Mouse (Mus musculus) embryonic fibroblast, embryonic 13.5 days (primary cell): ENCODE results near the gene Irs1. TPM values are rescaled to one million over a fixed set of nuclear protein-coding genes. Genes with fewer than 3 reads are reported as not detected.

Source experiments
- H3K27ac ChIP-seq: 2 replicates; pipeline ENCODE4 v1.5.1; 2012; ENCODE audit warnings: low read length, control low read depth, inconsistent platforms; ENCODE audit not compliant: insufficient read depth
- H3K4me1 ChIP-seq: 2 replicates; pipeline ENCODE4 v1.6.1; 2011; ENCODE audit warnings: low read length; ENCODE audit not compliant: control insufficient read depth, insufficient read depth
- H3K4me3 ChIP-seq: 2 replicates; pipeline ENCODE4 v1.5.1; 2011; ENCODE audit warnings: mild to moderate bottlenecking, control low read depth, low read length; ENCODE audit not compliant: insufficient read depth
- CTCF ChIP-seq: IDR thresholded peaks from 2 replicates; pipeline ENCODE4 v1.5.1; 2011; ENCODE audit warnings: mild to moderate bottlenecking, control low read depth, low read length, moderate library complexity, borderline replicate concordance; ENCODE audit not compliant: insufficient read depth
- POLR2A ChIP-seq: IDR thresholded peaks from 2 replicates; pipeline ENCODE4 v1.6.1; 2011; ENCODE audit warnings: low read depth, mild to moderate bottlenecking, control low read depth, low read length, moderate library complexity
- polyA plus RNA-seq: library from polyadenylated mRNA; stranded (reverse); fragments of >200 nt; gene quantifications from 2 replicates; pipeline ENCODE4 v1.2.4, GENCODE M21; 2011; ENCODE audit warnings: low read depth; ENCODE audit not compliant: missing spikeins, insufficient read length

Irs1 gene
- polyA plus RNA-seq, 1 experiment: 41.2 TPM

DNA sequence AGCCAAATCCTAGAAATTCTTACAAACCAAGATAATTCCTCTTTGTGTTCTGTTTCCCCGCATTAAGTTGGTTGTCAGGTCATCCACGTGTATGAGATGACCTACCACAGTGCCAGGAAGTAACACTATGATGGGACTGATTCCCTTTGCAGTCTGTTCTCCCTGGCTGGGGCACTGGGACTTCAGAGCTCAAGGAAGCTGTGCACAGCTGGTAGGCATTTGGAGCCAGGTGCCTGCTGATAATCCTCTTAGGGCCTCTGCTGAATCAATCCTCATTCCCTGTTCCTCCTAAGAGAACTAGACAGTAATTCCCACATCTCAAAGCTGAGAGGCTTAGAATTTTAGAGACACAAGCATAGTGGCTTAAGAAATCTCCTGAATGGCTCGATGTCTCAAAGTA is 99.6 kb downstream of the Irs1 start:
- Histone ChIP-seq H3K27ac (no peak overlapping the region), H3K4me1 (peaks cover 7% of the 10 kb centered on the region; the same call in 1 of the 2 replicates), H3K4me3 (no peak overlapping the region)
- TF ChIP-seq POLR2A (no peak), CTCF (no peak)

DNA sequence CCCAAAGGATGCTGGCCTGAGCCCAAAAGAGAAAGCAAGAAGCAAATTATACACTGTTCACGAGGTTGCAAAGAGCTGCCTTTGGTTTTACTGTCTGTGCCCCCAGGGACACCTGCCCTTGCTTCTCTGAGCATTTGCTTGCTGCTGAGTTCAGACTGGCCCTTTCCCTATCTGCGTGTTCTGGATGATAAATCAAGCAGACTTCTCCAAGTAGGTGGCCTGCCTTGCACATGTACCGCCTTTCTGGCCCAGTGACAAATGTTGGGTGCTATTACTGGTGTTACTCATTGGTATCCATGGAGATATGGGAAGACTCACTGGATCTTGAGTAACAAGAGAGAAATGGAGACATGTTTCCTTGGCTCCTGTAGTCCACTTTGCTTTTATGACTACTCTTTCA is 101.7 kb downstream of the Irs1 start:
- TF ChIP-seq POLR2A (no peak), CTCF (no peak)
- Histone ChIP-seq H3K27ac (no peak overlapping the region), H3K4me3 (no peak overlapping the region), H3K4me1 (peaks cover 7% of the 10 kb centered on the region; the same call in 1 of the 2 replicates)

DNA sequence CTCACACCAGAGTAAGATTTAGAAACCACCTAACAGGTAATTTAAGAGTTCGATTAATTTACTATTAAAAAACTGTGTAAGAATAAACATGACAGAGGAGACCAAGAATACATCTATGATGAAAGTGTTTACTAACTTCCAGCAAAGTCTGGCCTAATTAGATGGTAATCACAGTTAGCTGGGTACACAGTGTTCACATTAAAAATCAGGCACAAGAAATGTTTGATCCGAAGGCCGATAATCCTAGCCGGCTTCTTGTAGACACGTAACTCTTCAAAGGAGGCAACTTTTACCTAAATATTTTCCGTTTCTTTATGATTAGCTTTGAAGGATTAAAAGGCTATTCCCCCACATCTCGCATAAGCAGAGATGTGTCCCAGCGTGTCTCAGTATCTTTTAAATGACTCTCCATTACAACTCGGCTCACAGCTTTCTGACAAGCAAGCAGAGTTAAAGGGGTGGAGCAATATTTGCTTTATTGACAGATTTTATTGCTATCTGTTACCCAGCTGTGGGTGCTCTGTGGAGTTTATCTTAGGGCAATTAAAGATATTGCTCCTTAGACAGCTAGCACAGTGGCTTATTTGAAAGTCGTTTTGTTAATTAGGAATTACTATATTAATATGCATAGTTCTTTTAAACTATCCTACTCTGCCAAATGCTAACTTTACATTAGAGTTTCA is 102.5 kb downstream of the Irs1 start:
- H3K4me3 ChIP-seq: no peak overlapping the region
- H3K27ac ChIP-seq: no peak overlapping the region
- TF ChIP-seq POLR2A: no peak
- TF ChIP-seq CTCF: no peak
- H3K4me1 ChIP-seq: peaks cover 7% of the 10 kb centered on the region; the same call in 1 of the 2 replicates

DNA sequence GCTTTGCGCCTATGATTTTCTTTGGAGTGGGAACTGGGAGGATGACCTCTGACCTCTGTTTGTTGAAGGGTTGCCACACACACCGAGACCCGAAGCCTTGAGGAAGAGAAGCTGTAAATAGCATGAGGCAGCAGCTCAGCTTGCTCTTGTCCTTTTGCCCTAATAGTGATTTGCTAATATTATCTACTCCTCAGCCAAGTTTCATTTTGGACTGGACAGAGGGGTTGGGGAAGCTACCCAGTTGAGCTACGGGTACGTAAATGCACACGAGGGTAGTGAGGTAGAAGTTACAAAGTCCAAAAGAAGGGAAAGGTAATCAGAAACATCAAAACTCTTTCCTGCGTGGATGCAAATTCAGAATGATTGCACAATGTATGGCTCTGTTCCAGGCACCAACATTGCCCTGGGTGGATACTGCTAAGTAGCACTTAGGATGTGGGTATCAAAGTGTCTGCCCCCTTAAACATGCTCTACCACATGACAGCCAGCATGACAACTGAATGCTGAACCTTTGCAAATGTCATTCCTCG is 107.2 kb downstream of the Irs1 start:
- H3K4me1 ChIP-seq: no peaks in the 10 kb centered on the region
- TF ChIP-seq CTCF (no peak), POLR2A (no peak)
- H3K4me3 ChIP-seq: no peak overlapping the region
- no peak overlapping the region for H3K27ac ChIP-seq

Other genes with a start within 250 kb of the Irs1 start
- not detected in 2 replicates for gene Gm9747, start 58.3 kb downstream of the Irs1 start, polyA plus RNA-seq
- 38.0 and 40.7 TPM in 2 replicates for gene Rhbdd1, start 25.0 kb upstream of the Irs1 start, polyA plus RNA-seq